Mouse (Mus musculus) embryo, embryonic 11 days (tissue): ENCODE results near the gene Lmna.

Experiments
- DNase-seq: peaks from one replicate; pipeline ENCODE4 v3.0.0-alpha.2; 2015

Lmna gene

DNA sequence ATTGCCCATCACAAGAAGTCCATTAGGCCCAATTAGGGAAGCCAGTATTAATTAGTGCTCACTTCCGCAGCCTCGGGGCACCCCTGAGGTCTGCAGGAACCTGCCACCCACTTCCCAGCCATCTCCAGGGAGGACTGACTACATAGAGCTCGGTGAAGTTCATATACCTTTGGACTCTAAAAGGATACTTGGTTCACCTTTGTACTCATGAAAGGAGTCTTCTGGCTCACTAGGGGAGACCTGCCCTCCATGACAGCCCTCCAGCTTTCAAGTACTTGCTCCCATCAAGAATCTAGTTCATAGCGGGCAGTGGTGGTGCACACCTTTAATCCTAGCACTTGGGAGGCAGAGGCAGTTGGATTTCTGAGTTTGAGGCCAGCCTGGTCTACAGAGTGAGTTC lies 8.7 kb upstream of the Lmna start:
- DNase-seq = no peak

- no peak for DNase-seq
These were observed 6.7 kb upstream of the Lmna start for GRCm38 (mm10) chr3:88516407-88516806.

- DNase-seq = no peak
These were observed 5.3 kb upstream of the Lmna start for GRCm38 (mm10) chr3:88515095-88515386.

DNA sequence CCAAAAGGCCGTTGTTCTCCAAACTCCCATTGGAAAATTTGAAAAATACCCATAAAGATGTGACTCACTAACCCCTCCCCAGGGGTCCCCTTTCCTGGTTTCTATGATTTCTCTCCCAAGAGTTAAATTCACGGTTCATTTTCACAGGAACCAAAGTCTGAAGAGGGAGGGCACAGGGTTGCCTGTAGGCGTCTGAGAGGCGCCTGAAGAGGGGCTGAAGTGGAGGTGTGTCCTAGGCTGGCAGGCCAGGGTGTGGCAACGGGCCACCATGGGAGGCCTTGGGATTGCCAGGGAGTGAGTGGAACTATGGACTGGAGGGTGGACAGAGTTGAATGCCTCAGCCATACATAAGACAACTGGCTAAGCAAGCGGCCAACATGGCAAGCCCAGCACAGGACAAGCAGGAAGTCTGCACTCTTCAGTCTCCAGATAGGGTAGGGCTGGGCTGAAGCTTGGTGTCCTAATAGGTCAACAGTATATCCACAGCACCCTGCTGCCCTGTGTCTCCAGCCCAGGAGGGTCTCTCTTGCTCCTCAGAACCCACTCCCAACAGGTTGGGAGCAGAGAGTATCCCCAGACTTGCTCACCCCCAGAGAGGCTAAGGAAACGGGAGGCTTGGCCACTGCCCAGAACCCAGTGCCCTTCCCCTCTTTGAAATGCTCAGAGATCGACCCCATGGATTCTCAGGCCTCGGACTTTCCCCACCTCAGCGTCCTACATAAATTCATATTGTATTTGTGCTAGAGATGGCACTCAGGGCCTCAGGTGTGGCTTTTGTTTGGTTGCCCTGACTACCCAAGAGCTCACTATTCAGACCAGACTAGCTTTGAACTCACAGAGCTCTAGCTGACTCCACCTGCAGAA lies 4.7 kb upstream of the Lmna start:
- no peak for DNase-seq

DNA sequence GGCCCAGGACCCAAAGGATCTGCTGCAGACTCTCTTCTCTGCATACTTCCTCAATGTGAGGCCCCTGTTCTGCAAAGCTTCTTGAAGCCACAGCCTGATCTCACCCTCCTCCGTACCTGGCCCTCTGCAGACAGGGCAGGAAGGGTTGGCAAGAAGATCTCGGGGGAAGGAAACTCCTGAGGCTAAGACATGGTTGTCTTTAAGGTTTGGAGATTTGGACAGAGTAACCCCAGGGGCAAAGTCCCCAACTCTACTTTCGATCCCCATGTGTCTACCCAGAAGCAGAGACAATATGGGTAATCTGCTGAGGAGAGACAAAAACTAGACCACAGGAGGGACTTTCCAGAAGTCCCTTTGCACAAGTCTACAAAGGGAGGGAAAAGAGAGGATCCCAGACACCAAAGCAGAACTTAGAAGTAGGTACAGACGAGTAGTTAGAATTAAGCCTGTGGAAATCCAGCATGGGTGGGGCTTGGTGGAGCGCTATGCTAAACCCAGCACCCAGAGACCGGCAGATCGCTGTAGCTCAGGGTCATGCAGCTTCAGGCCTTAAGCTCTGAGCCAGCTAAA lies 3.9 kb upstream of the Lmna start:
- DNase-seq = no peak

GRCm38 (mm10) chr3:88512896-88513545 lies 3.3 kb upstream of the Lmna start:
- DNase-seq = no peak

DNA sequence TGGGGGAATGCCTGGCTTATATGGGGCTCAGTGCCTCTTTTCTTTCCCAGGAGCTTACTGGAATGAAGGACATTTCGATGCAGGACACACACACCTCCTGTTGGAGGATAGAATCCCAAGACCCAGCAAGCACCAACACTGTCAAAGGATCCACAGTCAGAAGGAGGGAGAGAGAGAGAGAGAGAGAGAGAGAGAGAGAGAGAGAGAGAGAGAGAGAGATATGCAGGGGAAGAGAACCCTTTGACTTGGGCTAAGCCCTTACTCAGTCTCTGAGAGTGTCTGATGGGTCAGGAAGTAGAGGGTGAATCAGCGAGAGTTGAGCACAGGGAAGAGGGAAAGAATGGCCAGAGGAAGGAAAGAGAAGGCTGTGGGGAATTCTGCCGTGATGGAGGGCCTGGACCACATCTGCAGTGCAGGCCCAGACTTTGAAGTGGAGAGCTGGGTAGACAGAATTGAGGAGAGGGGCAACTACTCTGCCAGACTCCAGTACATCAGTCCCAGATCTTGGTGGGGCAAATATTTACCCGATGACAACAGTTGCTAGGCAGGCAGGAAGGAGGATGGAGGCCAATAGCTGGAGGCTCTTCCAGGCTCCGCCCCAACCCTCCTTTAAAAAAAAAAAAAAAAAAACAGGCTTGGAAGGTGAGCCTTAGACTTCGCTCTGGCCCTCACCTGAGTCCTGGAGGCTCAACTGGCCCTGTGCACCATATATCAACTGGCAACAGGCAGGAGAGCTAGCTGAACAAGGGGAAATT lies 2.6 kb upstream of the Lmna start:
- no peak for DNase-seq

GRCm38 (mm10) chr3:88511559-88511958 lies 1.8 kb upstream of the Lmna start:
- no peak for DNase-seq

- no peak for DNase-seq
These were observed 899 bp upstream of the Lmna start for GRCm38 (mm10) chr3:88510421-88511289.

DNA sequence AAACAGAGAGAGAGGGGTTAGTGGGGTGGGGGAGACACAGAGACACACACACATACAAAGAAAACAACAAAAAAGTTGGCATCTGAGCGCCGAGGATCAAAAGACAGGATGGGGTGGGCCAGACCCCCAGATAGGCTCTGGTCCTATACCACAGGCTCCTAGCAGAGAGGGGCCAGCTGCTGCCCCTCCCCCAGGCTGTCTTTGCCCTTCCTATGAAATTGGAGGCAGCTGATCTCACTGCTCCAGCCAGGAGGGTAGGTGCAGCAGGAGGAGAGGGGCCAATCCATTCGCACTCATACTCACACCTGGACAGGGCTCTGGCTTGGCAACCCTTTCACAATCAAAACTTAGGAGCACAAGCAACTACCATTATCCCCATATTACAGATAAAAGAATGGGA lies 506 bp downstream of the Lmna start:
- DNase-seq = no peak

- no peak for DNase-seq
These were observed 4.0 kb downstream of the Lmna start for GRCm38 (mm10) chr3:88505765-88506164.

GRCm38 (mm10) chr3:88505081-88505480 lies 4.7 kb downstream of the Lmna start:
- no peak for DNase-seq

DNA sequence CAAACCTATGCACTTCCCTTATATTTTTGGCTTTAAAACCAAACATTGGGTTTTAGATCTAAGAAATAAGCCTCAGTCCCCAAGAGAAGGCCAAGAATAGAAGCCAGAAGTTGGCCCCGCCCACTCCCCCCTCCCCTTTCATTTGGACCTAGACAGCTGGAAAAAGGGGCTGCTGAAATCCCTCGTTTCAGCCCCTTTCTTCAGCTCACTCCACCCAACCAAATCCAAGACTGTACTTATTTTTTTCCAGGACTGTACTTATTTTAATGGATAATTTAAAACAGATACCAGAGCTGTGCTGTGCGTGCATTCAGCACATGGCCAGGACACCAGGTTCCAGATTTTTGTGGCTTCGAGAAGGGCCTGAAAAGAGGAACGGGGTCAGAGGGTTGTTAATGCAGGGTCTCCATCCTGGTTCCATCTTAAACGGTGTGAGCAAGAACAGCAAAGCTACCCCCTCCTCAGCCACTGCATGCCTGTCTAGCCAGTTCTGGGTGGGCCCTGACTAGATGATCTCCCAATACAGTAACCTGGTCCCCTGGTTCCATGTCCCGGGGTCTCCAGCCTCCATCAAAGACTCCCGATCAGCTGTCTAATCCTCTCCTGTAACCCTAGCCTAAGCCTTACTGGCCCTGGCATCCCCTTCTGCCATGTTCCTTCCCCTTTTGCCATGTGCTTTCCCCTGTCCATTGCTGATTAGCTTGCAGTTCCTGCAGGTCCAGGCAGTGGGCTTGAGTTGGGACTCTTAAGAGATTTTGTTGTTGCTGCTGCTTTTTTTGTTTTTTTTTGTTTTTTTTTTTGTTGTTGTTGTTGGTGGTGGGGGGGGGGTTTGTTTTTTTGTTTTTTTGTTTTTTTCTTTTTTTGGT lies 5.6 kb downstream of the Lmna start:
- DNase-seq = no peak

DNA sequence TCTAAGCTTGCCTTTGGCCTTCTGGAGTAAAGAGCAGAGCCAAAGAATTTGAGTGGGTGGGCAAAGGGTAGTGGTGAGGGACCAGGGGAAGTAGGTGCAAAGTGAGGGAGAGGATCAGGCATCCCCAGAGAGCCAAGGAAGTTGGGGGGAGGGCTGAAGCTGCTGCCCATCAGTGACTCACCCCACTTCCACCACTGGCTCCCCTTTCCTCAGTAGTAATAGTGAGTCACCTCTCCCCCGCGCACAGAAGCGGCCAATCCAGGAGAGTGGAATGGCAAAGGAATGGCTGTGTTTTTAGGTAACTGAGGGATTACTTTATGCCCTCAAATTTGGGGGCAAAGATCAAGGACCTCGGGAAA lies 6.3 kb downstream of the Lmna start:
- no peak for DNase-seq

DNA sequence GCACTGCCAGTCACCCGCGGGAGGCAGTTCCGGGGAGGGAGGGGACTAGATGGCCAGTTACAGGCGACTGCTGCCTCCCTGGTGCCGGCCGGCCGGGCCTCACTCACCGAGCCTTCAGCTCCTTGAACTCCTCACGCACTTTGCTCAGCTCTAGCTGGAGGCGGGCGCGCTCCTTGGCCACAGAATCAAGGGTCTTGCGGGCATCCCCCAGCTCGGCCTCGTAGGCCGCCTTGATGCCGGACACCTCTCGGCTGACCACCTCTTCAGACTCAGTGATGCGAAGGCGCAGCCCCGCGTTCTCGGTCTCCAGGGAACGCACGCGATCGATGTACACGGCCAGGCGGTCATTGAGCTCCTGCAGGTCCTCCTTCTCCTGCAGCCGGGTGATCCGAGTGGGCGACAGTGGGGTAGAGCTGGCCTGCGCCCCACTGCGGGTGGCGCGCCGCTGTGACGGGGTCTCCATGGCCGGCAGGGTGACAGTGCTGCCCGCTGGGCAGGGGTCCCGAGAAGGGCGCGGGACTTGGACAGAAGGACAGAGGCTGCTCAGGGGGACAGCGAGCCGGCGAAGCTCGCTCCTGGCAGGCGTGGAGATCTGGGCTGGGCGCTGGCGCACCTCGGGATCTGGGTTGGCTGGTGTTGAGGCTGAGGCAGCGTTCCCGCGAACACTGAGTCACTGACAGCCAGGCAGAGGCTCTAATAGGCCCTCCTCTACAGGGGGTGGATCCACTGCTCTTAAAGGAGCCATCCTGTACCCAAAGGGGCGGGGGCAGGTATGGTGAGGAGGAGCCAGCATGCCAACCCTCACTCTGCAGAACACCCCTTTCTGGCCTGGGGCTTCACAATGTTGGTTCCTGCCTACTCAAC lies 6.9 kb downstream of the Lmna start:
- DNase-seq = peak; percentile 79

DNA sequence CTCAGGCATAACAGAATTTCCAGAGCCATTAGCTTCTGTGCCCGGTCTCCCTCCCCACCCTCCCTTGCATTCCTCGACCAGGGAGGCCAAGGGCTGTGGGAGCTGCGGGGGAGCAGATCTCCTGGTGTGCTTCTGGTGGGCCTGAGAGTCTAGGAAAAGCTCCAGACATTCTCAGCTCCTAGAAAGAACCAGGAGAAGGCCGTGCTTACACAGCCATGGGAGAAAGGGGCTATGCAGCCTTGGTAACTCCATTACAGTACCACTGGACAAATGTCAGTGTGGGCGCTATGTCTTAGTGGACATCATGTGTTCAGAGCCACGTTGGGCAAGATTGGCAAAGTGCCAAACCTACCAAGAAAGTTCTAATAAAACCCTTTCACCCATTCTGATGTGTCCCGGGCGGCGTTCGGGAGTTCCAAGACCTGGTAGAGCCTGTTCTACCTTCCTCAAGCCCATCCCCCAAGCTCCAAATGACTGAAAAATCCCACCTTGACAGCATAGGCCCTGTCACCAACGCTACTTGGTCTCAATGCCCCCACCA lies 7.7 kb downstream of the Lmna start:
- no peak for DNase-seq

GRCm38 (mm10) chr3:88501366-88502030 lies 8.3 kb downstream of the Lmna start:
- no peak for DNase-seq

GRCm38 (mm10) chr3:88500655-88501365 lies 8.9 kb downstream of the Lmna start:
- DNase-seq = no peak

- DNase-seq = no peak
These were observed 9.7 kb downstream of the Lmna start for GRCm38 (mm10) chr3:88500087-88500486.
